Mouse (Mus musculus) CD8-positive naive resting alpha-beta T cell, adult 2 months (primary cell): ENCODE measurements around the gene Arid1b.
"Not testable (repeated sequence)": the region's sequence is repeated elsewhere in the genome, so short reads cannot be mapped to it uniquely, and the experiment has no call there.

Source experiments
- DNase-seq, 2 experiments: peaks; one replicate each; pipeline ENCODE4 v3.0.0; 2022; ENCODE audit warnings: low read depth in 2 of 2, low spot score in 2 of 2

The Arid1b gene

DNA sequence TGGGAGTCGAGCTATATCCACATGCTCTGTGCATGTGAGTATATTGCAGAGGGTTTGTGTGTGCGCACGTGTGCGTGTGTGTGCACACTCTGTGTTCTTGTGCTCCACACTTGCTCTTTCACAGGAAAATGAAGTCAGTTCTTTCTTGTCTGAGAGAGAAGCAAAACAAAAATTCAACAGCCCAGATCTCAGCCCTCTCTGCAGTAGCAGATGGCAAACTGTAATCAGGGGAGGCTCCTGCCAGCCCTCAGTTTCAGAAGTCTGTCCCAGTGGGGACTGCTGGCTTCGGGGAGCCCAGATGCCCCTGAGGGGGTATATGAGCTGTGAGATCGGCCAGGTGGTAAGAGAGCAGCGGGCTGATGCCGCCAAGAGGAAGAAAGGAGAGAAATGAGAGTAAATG, 90.0 kb downstream of the Arid1b start:
- no peak for DNase-seq

DNA sequence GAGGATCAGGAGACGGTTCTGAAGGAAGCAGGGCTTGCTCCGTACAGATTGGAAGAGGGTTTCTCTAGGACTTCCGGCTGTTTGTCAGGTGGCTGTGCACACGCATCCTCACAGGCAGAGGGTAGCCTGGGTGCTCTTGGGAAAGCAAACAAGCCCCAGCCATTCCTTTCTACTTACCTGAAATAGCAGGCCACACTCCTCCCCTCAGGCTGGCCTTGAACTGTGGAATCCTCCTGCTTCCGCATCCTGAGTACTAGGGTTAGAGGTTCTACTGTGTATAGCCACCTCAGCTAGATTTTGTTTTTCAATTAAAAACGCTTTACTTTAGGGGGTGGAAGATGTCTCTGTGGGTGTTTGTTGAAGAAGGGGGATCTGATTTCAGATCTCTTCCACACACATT, 90.9 kb downstream of the Arid1b start:
- no peak for DNase-seq

DNA sequence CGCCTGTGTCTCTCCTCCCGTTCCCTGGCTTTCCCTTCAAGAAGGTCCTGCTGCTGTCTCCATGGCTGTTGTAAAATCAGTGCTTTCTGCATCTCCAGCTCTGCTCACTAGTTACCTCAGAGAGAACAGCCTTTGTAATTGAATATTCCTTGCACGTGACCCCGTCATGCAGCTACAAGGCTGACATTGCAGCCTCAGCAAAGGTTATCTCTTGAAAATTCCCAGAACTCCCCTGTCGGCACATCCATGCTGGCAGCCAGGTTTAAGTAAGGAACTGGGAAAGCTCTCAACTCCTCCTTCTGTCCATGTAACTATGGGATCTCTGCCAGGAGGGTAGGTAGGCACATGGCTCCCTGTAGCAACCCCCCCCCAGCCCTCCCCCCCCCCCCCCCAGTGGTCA, 91.8 kb downstream of the Arid1b start:
- DNase-seq = no peak

DNA sequence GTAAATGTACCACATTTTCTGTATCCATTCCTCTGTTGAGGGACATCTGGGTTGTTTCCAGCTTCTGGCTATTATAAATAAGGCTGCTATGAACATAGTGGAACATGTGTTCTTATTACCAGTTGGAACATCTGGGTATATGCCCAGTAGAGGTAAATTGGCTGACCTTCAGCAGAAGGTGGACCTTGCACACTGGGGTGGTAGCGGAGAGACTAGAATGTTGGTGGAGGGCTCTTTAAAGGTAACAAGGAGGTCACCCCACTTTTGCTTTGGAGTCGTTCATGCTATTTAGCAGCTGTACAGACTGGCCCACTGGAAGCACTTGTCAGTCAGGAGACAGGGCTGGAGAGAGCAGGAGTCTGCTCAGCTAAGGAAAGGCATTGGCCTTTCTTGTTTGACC, 94.1 kb downstream of the Arid1b start:
- DNase-seq = not testable (repeated sequence)

DNA sequence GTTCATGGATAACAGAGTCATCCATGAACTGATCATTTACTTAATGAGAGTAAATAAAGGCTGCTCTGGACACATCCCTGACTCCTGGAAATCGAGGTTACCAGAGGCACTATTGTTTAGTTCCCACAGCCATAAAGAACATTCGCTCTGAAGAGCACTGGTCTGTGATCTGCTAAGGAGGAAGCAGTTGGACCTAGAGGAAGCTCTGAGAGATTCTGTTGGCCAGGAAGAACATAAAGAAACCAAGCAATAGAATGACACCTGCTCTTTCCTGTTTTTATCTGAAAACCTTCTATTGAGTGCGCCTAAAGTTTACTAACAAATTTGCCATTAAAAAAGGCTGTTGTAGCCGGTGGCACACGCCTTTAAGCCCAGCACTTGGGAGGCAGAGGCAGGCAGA, 94.7 kb downstream of the Arid1b start:
- DNase-seq = no peak

DNA sequence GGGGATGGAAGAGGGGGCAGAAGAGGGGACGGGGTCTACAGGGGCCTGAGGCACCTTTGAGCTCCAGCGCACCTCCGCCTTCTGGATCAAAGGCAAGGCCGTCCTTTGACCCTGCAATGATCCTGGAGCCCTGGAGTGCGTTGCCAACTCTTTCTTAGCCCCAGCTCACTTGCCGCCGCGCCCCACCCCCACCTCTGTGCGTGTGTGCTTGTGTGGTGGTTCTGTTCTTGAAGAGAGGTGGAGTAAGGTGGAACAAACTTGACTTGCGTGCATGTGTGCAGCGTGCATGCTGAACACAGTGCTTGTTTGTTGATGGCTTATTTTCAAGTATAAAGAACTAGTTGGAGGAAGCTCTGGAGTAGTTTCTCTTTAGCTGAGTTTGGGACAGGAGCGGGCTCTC, 95.4 kb downstream of the Arid1b start:
- DNase-seq = peak in 1 of 2 experiments; percentile 36

DNA sequence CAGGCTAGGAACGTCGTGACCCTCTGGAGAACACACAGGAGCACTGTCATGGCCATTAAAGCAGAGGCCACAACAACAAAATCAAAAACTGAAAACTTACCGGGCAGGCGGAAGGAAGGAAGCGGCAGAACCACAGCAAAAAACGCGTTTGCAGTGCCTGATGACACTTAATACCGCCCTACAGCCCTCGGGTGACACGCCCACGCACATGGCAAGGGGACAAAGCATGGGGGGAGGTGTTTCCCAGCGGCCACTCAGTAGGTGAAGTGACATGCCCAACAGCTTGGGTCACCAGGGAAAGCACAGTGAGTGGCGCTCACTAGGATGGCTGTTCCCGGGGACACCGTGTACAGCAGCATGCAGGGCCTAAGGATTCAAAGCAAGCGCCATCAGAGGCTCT, 97.4 kb downstream of the Arid1b start:
- no peak for DNase-seq

DNA sequence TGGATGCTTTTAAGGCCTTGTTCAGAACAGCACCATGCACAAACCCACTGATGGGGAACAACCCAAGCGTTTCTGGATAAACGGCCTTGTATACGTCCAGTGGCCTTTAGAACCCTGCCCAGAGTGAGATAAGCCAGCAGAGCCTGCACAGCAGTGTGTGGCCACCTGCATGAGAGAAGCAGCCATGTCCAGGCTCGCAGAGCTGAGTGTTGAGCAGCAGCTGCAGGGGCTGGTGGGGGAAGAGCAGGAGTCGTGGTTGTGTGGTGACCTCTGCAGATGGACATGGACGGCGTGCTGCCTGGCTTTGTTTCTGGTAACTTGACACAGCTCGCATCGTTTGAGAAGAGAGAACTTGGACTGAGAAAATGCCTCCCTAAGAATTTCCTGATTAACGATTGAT, 97.8 kb downstream of the Arid1b start:
- DNase-seq = no peak

DNA sequence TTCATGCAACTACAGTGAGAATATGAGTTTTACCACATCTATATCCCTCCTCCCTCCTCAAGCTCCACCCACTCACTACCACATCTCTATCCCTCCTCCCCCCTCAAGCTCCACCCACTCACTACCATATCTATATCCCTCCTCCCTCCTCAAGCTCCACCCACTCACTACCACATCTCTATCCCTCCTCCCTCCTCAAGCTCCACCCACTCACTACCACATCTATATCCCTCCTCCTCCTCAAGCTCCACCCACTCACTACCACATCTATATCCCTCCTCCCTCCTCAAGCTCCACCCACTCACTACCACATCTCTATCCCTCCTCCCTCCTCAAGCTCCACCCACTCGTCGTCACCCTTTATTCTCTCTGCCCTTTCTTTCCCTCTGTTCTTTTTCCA, 99.2 kb downstream of the Arid1b start:
- DNase-seq = not testable (repeated sequence)

DNA sequence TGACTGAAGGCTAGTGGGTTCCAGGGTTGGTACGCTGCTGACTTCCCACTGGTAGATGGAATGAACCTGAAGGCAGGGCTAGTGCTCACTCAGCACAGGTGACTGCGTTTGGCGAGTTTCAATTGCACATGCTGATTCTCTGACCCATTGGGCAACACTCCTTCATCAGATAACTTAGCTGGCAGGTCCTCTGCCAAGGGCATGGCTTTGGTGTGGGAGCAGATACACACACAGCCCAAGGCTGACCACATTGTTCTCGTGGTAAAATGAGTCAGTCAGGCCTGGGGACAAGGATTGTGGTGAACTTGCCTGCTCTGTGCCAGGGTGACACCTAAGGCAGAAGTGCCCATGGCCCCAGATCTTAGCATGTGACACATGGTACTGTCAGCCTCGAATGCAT, 100.5 kb downstream of the Arid1b start:
- DNase-seq = no peak

DNA sequence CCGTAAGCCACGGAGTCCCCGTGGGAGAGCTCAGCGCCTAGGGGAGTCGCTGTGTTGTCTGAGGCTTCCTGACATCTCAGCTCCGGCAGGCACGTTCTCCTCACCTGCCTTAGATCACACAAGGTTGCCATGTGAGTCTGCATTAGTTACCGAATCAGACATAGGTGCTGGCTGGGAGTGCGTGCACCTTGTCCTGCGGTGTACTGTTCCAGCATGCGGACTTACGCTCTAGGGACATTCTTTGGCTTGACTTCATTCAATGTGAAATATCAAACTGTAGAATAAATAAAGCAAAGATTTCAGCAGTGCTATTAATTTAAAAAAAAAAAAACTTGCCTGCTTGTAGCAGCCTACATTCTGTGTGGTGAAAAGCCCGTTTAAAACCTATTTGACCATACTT, 101.6 kb downstream of the Arid1b start:
- DNase-seq = no peak

DNA sequence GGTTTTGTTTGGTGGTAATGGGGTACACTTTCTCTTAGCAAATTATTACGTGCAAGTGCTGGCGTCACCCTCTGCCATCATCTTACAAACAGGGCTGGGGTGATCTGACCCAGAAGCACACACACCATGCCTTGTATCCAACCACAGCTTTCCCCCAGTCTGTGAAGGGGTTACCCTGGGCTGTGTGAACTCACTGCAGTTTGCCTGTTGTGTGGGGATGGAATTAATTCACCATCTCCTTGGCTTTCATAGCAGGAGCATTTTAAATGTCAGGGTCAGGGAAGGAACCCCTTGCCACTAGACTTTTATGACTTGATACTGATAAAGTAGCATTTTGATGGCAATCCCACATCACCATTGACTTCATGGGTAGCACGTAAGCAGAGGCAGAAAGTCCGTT, 102.9 kb downstream of the Arid1b start:
- no peak for DNase-seq

DNA sequence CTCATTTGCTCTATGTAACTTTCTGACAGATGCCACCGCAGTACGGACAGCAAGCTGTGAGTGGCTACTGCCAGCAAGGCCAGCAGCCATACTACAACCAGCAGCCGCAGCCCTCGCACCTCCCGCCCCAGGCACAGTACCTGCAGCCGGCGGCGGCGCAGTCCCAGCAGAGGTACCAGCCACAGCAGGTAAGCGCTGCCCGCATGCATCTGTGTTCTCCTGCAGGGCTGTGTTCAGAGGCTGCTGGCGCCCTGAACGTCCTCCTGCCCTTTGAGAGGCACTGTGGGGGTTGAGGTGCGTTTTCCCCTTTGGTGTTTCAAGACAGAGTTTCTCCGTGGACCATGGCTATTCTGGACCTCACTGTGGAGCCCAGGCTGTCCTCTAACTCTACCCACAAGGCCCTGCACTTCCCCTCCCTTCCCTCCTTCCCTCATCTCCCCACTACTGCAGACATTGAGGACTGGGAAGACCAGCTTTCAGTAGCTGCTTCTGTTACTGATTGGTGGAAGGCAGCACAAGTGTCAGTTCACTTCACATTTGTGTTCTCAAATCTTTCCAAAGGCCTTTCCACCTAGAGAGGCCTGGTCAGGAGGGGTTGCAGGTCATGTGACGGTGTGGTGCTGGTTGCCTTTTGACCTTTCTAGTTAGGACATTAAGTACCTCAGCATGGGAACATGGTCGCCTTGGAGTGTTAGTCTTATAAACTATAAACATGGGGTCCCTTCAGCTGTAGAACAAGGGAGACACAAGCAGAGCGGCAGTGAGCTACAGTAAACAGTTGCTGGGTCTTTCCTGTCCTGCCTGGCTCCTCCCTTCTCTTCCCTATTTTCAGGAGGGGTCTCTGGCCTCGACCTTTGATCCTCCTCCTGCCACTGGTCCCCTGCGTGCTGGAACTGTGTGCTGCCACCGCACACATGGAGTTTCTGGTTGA, 103.7 kb downstream of the Arid1b start:
- DNase-seq = no peak

DNA sequence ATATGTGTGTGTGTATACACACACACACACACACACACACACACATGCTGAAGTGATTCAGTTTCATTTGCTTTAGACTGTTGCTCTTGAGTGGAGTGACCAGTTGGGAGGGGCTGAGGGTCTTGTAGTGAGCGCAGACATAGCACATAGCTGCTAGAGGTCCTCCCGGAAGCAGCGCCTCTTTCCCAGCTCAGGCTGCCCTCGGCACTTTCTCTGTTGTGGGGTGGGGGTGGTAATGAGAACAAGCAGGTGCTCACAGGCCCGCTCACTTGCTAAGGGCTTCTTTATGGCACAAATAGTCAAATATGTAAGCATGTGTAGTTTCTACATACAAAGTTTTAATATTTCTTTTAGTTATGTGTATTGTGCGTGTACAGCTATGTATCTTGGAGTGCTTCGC, 104.6 kb downstream of the Arid1b start:
- DNase-seq = no peak

DNA sequence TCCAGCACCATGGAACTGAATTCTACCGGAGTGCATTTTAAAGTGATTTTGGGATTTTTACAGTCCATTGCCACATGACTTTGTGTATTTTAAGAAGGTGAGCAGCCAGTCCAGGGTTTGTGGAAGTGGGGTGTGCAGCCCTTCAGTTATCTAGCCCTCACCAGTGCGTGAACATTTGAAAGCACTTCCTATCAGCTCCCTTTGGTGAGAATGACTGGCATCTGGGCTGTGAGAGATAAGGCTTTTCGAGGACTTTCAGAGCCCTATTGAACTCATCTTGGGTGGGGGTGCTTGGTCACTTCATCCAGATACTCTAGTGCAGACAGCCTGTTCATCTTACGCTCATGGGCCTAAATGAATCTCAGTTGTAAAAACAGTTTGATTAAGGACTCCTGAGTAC, 105.1 kb downstream of the Arid1b start:
- DNase-seq = no peak

DNA sequence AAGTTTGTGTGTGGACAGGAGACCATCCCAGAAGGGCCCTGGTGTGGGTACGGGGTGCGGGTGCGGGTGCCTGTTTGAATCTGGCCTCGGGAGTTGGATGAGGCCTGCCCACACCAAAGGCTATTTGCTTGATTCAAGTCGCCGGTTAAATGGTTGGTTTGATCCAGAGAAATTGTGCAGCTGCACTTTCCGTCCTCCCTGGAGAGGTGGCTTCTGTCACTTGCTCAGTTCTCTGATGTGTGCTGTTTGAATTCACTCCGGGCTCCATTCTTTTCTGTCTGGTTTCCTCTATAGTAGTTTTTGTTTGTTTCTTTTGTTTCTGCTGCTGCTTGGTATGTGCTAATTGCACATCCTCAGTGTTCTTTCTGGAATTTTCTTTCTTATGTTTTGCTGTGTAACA, 107.0 kb downstream of the Arid1b start:
- no peak for DNase-seq

DNA sequence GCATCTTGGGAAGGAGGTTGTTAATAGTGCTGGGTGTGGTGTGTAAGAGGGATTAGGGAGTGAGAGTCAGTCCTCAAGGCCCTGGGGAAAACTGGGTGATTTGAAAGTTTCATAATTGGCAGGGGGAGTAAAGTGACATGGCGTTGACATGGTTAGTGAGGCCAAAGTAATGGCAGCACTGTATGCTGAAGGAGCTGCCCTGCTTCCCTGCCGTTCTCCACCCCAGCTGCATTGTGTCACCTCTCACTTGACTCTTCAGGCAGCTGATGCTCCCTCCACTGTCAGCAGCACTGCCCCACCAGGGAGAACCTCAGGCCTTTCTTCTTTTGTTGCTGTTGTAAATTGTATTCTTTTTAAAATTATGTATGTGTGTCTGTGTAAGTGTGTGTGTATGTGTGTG, 107.8 kb downstream of the Arid1b start:
- no peak for DNase-seq

DNA sequence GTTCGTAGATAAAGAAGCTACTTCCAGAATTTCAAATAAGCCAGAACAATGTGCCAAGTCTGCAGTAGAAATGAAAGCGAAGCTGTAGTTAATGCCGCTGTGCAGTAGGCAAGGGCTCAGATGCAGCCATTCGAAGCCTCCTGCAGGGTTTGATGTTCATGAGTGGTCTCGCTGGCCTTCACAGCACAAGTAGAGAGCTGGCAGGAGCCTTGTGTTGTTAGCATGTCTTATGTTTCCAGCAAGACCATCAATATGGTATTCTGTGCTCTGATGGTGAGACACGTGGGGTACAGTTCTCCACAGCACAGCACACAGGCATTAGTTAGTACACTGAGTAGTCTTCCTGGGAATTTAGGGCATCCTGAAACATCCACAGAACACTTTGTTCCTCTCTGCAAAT, 111.6 kb downstream of the Arid1b start:
- no peak for DNase-seq

DNA sequence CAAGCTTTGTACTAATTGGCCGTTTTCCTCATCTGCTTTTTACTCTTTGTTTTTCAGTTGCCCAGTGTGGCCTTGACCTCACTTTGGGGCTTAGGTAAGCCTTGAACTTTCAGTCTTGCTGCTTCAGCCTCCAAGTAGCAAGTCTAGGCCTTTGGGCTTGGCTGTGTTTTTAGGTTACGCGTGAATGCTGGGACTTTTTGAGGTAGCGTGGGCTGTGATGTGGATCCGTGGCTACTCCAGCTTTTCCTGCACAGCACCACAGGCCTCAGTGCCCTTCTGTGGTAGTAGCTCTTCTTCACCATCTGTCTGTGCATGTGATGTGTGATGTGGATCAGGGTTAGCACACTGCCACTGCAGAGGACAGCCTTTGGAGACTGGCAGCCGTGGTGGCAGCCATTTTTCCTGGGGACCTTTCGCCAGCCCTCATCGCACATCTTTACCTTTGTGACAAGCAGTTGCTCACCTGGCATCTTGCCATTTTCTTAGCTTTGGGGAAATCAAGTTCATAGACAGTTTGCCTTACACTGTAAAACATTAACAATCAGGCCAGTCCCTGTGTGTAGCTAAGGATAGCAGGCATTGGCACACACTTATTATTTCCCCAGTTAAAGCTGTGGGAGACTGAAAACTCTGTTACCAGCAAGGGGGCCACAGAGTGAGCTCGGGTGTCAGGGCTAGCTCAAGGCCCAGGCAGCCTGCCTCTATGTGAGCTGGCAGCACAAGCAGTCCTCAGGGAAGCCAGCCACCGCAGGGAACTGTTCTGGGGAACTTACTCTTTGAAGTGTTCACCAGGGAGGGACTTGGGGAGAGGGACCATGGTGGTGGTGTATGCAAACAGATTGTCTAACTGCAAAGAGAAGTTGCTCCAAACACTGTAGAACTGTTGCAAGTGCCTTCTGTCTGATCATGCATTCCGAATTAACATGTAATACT, 112.4 kb downstream of the Arid1b start:
- DNase-seq = no peak

DNA sequence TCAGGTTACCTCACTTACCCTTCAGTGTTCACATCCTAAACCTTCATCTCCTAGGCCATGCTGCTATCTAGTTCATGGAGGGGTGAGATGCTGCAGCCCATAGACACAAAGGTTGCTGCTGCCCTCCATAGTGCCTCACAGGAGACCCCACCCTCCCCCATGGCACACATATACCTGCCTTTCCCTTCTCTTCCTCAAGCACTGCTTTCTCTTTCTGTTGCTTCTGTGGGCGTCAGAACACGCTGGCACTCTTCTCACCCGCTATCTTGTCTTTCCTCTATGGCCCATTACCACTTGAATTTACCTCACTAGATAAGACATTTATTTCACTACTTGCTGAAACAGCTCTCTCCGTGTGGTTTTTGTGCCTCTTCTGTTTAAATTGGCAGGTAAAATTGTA, 113.4 kb downstream of the Arid1b start:
- no peak for DNase-seq

DNA sequence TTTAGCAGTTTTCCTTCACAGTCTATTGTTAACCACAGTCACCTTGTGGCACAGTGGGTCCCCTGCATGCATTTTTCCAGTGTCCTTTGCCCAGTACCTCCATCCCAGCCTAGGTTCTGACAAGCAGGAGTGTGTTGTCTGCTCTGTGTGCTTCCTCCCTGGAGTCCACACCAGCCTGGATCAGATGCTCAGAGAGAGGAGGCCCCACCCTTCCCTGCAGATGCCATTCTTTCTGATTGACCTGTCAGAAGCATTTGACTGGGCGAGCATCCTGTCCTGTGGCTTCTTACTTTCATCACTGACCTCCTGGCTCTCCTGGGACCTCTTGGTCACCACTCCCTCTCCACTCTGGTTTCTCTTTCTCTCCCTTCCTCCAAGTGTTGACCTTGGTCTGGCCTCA, 113.9 kb downstream of the Arid1b start:
- DNase-seq = no peak

DNA sequence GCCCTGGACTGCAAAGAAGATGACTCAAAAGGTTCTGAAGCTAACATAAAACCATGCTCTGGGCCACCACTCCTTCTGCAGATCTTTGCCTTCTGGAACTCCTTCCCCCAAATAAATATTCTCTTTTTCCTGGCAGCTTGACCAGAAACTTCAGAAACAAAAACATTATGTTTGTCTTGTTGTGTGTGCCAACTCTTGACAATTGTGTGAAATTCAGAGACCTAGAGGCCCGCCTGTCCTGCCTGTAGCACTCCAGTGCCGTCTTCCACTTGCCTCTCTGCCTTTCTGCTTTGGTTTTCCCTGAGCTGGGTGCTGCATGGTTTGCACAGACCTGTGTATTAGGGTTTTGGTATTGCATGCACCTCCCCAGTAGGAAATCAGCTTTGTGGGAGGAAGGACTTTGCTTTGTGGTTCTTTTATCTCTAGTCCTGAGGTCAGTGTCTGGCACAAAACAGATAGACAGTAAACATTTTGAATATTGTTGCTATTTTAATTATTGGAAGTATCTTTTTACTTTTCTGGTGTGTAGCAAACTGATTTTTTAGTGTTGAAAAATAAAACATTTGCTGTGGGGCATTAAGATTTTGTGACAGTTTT, 114.5 kb downstream of the Arid1b start:
- DNase-seq = no peak
